Mouse (Mus musculus) liver, adult 2 months (tissue): Measurements from ENCODE around the gene Mvd.

Source experiments
- CTCF ChIP-seq: fragments of 200-500 bp; IDR thresholded peaks from 2 replicates; pipeline ENCODE4 v1.5.1; 2011; ENCODE audit warnings: low read depth, low read length, control low read depth
- POLR2A ChIP-seq: fragments of 200-500 bp; IDR thresholded peaks from 2 replicates; pipeline ENCODE4 v1.6.1; 2011; ENCODE audit warnings: low read length, control low read depth; ENCODE audit not compliant: insufficient read depth; ENCODE audit errors: extremely low read depth

- TF ChIP-seq POLR2A (no peak), CTCF (no peak)
Observed at GRCm38 (mm10) chr8:122427607-122428006, 15.6 kb downstream of the Mvd start.
